Mouse (Mus musculus): ENCODE data around the gene Aacs. TPM values are rescaled to one million over a fixed set of nuclear protein-coding genes. Genes with fewer than 3 reads are reported as not detected.
"Not testable (repeated sequence)": the region's sequence is repeated elsewhere in the genome, so short reads cannot be mapped to it uniquely, and the experiment has no call there.

Gene Aacs
- 10 to 100 TPM; 41.0 to 51.2 TPM for total RNA-seq (2021)

- DNase-seq (ENCODE audit: low spot score in 2 of 2) = peak; percentile 98
- intact Hi-C loops (cut with DNase I) = loop anchor here (1.0 kb wide), 1 partner anchor 10 kb away; no protein-coding TSS in a partner anchor
Measured at GRCm38 (mm10) chr5:125475601-125476285, at the start of gene Aacs. Gene Aacs, plus strand, starts transcription at chr5:125475814.

DNA sequence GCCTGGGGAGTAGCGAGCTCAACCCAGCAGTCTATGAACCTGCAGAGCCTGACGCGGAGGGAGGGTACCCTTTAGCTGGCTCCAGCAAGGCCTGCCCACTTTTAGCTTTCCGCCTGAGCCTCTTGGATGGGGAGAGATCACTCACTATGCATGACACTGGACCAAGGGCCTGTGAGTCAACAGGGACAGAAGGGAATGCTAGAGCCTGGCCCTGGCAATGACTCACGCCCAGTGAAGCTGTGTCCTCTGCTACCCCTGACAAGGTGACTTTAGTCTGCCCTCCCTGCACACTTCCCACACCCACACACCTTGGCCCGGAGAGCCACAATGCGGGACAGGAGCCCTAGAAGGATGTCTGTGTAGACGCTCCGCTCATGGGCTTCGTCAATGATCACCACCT is 49.3 kb upstream of the Aacs start:
- intact Hi-C loops (cut with DNase I) = no loop called here
- DNase-seq (ENCODE audit: low spot score in 2 of 2) = no peak

GRCm38 (mm10) chr5:125432324-125432723 is 43.3 kb upstream of the Aacs start:
- DNase-seq (ENCODE audit: low spot score in 2 of 2); intact Hi-C loops (cut with DNase I): not testable (repeated sequence)

GRCm38 (mm10) chr5:125433793-125434337 is 41.7 kb upstream of the Aacs start, which contains the start of gene Dhx37:
Gene Dhx37, minus strand, starts transcription at chr5:125434121.
- intact Hi-C loops (cut with DNase I) = no loop called here
- DNase-seq (ENCODE audit: low spot score in 2 of 2) = peak; percentile 91

- DNase-seq (ENCODE audit: low spot score in 2 of 2); intact Hi-C loops (cut with DNase I): not testable (repeated sequence)
Measured at GRCm38 (mm10) chr5:125434347-125434746, 41.3 kb upstream of the Aacs start.

- no peak for DNase-seq (ENCODE audit: low spot score in 2 of 2)
- intact Hi-C loops (cut with DNase I) = no loop called here
Measured at GRCm38 (mm10) chr5:125440583-125441233, 34.9 kb upstream of the Aacs start.

DNA sequence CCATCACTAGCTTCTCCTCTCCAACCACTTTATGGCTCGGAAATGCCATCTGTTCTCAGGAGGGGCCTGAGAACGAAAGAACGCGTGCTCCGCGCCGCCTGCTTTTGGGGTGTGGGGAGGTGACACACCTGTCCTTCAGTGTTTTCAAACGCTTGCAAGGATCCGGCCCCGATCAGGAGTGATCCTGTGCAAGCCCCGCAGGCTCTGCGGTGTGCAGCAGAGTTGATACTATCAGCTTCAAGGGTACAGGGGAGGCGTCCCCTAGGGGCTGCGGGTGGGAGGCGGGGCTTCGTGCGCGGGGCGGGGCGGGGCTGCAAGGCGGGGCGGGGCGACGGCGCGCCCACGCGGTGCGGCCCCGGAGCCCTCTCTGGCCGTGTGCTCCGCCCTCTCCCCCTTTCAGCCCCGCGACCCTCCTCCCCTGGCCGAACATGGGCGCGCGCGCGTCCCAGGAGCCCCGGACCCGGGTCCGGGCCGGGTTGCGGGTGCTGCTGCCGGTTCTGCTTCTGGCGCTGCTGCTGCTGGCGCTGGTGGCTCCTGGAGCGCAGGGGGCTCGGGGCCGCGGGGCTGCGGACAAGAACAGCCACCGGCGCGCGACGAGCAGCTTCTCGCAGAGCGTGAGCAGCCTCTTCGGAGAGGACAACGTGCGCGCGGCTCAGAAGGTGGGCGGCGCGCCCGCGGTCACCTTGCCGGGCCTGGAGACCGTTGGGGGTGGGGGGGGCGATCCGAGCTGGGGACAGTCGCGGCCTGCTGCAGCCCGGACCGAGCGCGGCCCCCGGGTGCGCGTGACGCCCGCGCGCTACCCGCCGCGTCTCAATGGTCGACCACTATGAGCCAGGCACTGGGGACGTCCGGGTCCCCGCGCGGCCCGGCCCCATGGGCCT is 34.1 kb upstream of the Aacs start, which contains the start of gene Bri3bp:
Bri3bp (plus strand) TSS at position 335 of the 881 bp plus-strand sequence.
- intact Hi-C loops (cut with DNase I) = no loop called here
- peak; percentile 49 to 54 for DNase-seq (ENCODE audit: low spot score in 2 of 2)

DNA sequence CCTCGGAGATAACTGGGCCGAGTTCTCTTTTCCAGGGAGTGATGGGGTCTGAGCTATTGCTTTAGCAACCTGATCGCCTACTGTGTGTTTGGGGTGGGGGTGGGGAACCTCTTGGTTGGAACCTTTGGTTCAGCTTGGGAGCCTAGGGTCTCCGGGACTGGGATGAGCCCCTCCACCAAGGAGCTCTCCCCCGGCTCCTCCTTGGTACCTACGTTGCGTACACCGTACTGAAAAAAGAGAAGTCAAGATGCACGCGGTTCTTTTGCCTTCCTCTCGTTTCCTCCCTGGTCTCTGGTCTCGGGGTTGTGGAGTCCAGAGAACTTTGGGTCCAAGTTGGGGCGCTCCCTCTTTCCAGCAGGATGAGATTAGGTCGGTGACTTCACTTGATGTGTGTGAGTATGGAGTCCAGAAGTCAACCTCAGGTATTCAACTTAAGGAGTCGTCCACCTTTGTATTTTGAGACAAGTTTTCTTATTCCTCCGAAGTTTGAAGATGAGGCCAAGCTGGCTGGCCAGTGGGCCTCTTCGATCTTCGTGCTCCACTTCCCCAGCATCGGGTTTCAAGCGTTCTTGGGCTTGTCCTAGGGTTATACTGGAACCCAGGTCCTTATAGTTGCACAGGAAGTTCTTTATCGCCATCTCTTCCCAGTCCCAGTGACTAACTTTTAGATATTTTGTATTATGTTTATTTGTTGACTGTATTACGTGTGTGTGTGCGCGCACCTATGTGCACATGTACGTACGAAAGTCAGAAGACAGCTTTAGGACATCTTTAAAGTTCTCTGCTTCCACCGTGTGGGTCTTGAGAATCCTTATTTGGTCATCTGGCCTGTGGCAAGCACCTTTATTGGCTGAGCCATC is 33.2 kb upstream of the Aacs start:
- intact Hi-C loops (cut with DNase I) = no loop called here
- no peak for DNase-seq (ENCODE audit: low spot score in 2 of 2)

DNA sequence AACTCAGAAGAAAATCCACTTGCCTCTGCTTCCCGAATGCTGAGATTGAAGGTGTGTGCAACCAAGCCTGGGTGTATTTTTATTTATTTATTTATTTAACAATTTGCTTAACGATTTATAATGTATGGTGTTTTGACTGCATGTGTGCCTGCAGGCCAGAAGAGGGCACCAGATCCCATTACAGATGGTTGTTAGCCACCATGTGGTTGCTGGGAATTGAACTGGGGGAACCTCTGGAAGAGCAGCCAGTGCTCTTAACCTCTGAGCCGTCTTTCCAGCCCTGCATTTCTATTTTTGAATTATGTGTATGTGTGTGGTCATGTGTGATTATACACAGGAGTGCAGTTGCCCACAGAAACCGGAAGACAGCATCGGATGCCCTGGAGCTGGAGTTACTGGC is 32.3 kb upstream of the Aacs start:
- DNase-seq (ENCODE audit: low spot score in 2 of 2) = no peak
- intact Hi-C loops (cut with DNase I) = no loop called here

DNA sequence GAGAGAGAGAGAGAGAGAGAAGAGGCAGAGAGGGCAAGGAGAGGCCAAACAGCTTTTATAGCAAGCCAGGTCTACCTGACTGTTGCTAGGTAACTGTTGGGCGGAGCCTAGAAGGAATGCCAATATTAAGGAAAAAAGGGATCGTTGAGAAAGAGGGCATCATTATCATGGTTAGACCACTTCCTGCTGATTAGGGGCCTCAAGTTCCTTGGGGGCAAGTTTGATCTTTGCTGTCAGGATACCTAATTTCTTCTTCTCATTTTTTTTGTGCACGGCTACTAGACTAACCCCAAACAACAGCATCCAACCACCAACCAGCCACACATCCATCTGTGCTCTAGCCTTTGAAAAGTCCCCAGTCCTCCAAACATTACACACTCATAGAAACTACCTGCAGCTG is 31.7 kb upstream of the Aacs start:
- intact Hi-C loops (cut with DNase I) = no loop called here
- no peak for DNase-seq (ENCODE audit: low spot score in 2 of 2)

DNA sequence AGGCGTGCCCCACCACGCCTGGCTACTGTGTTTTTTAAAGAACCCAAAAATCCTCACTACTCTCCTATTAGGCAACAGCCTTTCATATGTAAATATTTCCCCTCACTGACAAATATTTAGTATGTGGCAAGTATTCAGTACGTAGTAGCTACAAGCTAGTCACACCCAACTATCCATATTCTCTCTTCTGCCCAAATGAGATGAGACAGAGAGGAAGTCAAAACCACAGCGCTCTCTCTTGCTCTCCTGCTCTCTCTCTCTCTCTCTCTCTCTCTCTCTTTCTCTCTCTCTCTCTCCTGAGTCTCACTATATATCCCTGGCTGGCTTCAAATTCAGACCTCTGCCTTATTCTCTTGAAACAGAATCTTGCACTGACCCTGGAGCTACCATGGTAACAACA is 31.1 kb upstream of the Aacs start:
- no peak for DNase-seq (ENCODE audit: low spot score in 2 of 2)
- intact Hi-C loops (cut with DNase I) = no loop called here

DNA sequence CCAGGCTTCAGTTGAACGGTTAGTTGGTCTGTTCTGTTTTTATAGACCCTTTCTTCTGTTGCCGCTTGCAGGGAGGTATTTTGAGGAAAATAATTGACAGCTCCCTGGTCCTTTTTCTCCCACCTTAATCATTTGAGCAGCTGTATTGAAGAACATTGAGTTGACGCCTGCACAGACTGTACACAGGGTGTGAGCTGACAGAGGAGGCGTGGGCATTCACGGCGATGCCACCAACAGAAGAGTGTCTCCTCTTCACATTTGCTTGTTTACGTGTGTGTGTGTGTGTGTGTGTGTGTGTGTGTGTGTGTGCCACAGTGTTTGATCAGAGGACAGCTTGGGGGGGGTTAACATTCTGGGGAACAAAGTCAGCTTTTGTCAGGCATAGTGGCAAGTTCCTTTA is 29.3 kb upstream of the Aacs start:
- intact Hi-C loops (cut with DNase I) = no loop called here
- DNase-seq (ENCODE audit: low spot score in 2 of 2) = no peak

DNA sequence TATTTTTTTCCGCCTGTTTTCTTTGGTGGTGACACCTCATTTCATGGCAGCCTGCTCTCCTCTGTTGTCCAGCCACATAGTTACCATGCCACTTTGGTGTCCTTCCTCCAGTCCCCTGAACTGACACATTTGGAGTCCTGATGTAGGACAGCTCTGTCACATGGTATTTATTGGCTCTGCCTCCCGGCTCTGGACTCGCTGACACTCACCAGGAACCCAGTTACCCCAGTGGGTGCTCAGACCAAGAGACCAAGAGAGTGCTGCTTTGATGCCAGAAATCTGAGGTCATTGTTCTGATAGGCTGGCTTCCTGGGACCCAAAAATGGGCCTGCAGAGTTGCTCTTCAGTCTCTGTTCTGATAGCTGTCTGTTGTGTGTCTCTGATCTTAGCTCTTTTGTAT is 27.6 kb upstream of the Aacs start:
- intact Hi-C loops (cut with DNase I) = no loop called here
- DNase-seq (ENCODE audit: low spot score in 2 of 2) = no peak

- intact Hi-C loops (cut with DNase I) = no loop called here
- no peak for DNase-seq (ENCODE audit: low spot score in 2 of 2)
Measured at GRCm38 (mm10) chr5:125448631-125449030, 27.0 kb upstream of the Aacs start.

DNA sequence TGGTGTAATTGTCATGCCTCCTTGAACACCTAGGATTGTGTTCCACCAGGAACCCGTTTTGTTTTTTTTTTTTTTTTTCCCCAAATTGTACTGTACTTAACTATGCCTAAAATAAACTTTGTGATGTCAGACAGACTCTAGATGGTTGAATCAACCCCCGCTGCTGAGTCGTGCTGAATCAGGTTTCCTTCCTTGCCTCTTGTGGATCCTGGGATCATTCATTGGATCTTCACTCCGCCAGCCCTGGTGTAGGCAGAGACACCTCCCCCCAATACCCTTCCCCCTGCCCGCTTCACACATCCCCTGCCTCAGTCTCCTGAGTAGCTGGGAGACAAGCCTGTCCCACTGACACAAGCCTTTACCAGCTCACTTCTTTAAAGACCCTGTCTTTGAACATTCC is 26.3 kb upstream of the Aacs start:
- peak; percentile 26 to 57 for DNase-seq (ENCODE audit: low spot score in 2 of 2)
- intact Hi-C loops (cut with DNase I) = no loop called here

GRCm38 (mm10) chr5:125452573-125452972 is 23.0 kb upstream of the Aacs start:
- intact Hi-C loops (cut with DNase I) = no loop called here
- DNase-seq (ENCODE audit: low spot score in 2 of 2) = no peak

GRCm38 (mm10) chr5:125456100-125456499 is 19.5 kb upstream of the Aacs start:
- no peak for DNase-seq (ENCODE audit: low spot score in 2 of 2)
- intact Hi-C loops (cut with DNase I) = no loop called here

GRCm38 (mm10) chr5:125457538-125457937 is 18.1 kb upstream of the Aacs start:
- no peak for DNase-seq (ENCODE audit: low spot score in 2 of 2)
- intact Hi-C loops (cut with DNase I) = no loop called here

GRCm38 (mm10) chr5:125460574-125460973 is 15.0 kb upstream of the Aacs start:
- no peak for DNase-seq (ENCODE audit: low spot score in 2 of 2)
- intact Hi-C loops (cut with DNase I) = loop anchor here (5.0 kb wide), 1 partner anchor 78 kb away; no protein-coding TSS in a partner anchor
